Mouse (Mus musculus): ENCODE measurements around the gene Spata13. TPM values are rescaled to one million over a fixed set of nuclear protein-coding genes. Genes with fewer than 3 reads are reported as not detected.

Spata13 gene
- polyA plus RNA-seq, 1 experiment from 2014 or later, result 13.4 TPM

GRCm38 (mm10) chr14:60790103-60790502, 156.3 kb downstream of the Spata13 start:
- WGBS, result 40% methylated on average over 3 of the region's 3 CpGs
- ATAC-seq (ENCODE audit: extremely low read depth, insufficient number of reproducible peaks, low FRiP score, low TSS enrichment), result no peak
- Histone ChIP-seq H3K36me3 (peaks cover 40% of the 10 kb centered on the region), H3K4me2 (no peak overlapping the region), H3K27ac (replicated peaks) (no peak overlapping the region), H3K4me1 (peaks cover 8% of the 10 kb centered on the region), H3K9ac (no peak overlapping the region), H3K27me3 (replicated peaks) (no peaks in the 10 kb centered on the region), H3K4me3 (no peak overlapping the region), H3K9me3 (no peaks in the 10 kb centered on the region)

- H3K9me3 ChIP-seq, result no peaks in the 10 kb centered on the region
- no peak overlapping the region for H3K4me2 ChIP-seq
- WGBS, result 77% methylated on average over 4 of the region's 4 CpGs
- ATAC-seq (ENCODE audit: extremely low read depth, insufficient number of reproducible peaks, low FRiP score, low TSS enrichment), result no peak
- H3K4me1 ChIP-seq, result peaks cover 2% of the 10 kb centered on the region; the same call in 1 of the 2 replicates
- no peak overlapping the region for H3K27ac ChIP-seq (replicated peaks)
- no peaks in the 10 kb centered on the region for H3K27me3 ChIP-seq (replicated peaks)
- peaks cover 56% of the 10 kb centered on the region for H3K36me3 ChIP-seq
- H3K9ac ChIP-seq, result no peak overlapping the region
- no peak overlapping the region for H3K4me3 ChIP-seq
Observed at GRCm38 (mm10) chr14:60796600-60797322, 163.0 kb downstream of the Spata13 start.

- WGBS, result 84% methylated on average over 5 of the region's 5 CpGs
- no peak overlapping the region for H3K4me2 ChIP-seq
- peaks cover 56% of the 10 kb centered on the region for H3K36me3 ChIP-seq
- no peak overlapping the region for H3K27ac ChIP-seq (replicated peaks)
- H3K4me3 ChIP-seq, result no peak overlapping the region
- H3K27me3 ChIP-seq (replicated peaks), result no peaks in the 10 kb centered on the region
- H3K9ac ChIP-seq, result no peak overlapping the region
- ATAC-seq (ENCODE audit: extremely low read depth, insufficient number of reproducible peaks, low FRiP score, low TSS enrichment), result no peak
- peaks cover 2% of the 10 kb centered on the region; the same call in 1 of the 2 replicates for H3K4me1 ChIP-seq
- no peaks in the 10 kb centered on the region for H3K9me3 ChIP-seq
Observed at GRCm38 (mm10) chr14:60797596-60797995, 163.8 kb downstream of the Spata13 start.

- H3K4me3 ChIP-seq, result no peak overlapping the region
- H3K27ac ChIP-seq (replicated peaks), result no peak overlapping the region
- no peaks in the 10 kb centered on the region for H3K27me3 ChIP-seq (replicated peaks)
- H3K4me2 ChIP-seq, result no peak overlapping the region
- peaks cover 67% of the 10 kb centered on the region for H3K36me3 ChIP-seq
- 76% methylated on average over 4 of the region's 4 CpGs for WGBS
- H3K4me1 ChIP-seq, result peaks cover 2% of the 10 kb centered on the region; the same call in 1 of the 2 replicates
- H3K9ac ChIP-seq, result no peak overlapping the region
- no peaks in the 10 kb centered on the region for H3K9me3 ChIP-seq
- ATAC-seq (ENCODE audit: extremely low read depth, insufficient number of reproducible peaks, low FRiP score, low TSS enrichment), result no peak
Observed at GRCm38 (mm10) chr14:60798721-60799120, 164.9 kb downstream of the Spata13 start.

- no peak for ATAC-seq (ENCODE audit: extremely low read depth, insufficient number of reproducible peaks, low FRiP score, low TSS enrichment)
- no peak overlapping the region for H3K4me2 ChIP-seq
- H3K9me3 ChIP-seq, result no peaks in the 10 kb centered on the region
- H3K36me3 ChIP-seq, result peaks cover 73% of the 10 kb centered on the region
- WGBS, result 47% methylated on average over 9 of the region's 9 CpGs
- H3K9ac ChIP-seq, result peak overlapping the region; percentile 60; the same call in 1 of the 2 replicates
- H3K27ac ChIP-seq (replicated peaks), result no peak overlapping the region
- peaks cover 2% of the 10 kb centered on the region; the same call in 1 of the 2 replicates for H3K4me1 ChIP-seq
- H3K27me3 ChIP-seq (replicated peaks), result no peaks in the 10 kb centered on the region
- H3K4me3 ChIP-seq, result no peak overlapping the region
Observed at GRCm38 (mm10) chr14:60799762-60800728, 166.2 kb downstream of the Spata13 start.

GRCm38 (mm10) chr14:60802026-60802425, 168.2 kb downstream of the Spata13 start:
- Histone ChIP-seq H3K27me3 (replicated peaks) (no peaks in the 10 kb centered on the region), H3K4me3 (no peak overlapping the region), H3K9me3 (no peaks in the 10 kb centered on the region), H3K36me3 (peaks cover 59% of the 10 kb centered on the region), H3K9ac (no peak overlapping the region), H3K27ac (replicated peaks) (no peak overlapping the region), H3K4me2 (no peak overlapping the region), H3K4me1 (peaks cover 9% of the 10 kb centered on the region; the same call in 1 of the 2 replicates)
- 89% methylated on average over 13 of the region's 13 CpGs for WGBS
- ATAC-seq (ENCODE audit: extremely low read depth, insufficient number of reproducible peaks, low FRiP score, low TSS enrichment), result no peak

- Histone ChIP-seq H3K27ac (replicated peaks) (no peak overlapping the region), H3K4me1 (peaks cover 7% of the 10 kb centered on the region; the same call in 1 of the 2 replicates), H3K9me3 (no peaks in the 10 kb centered on the region), H3K9ac (no peak overlapping the region), H3K36me3 (peaks cover 41% of the 10 kb centered on the region), H3K27me3 (replicated peaks) (no peaks in the 10 kb centered on the region), H3K4me2 (no peak overlapping the region), H3K4me3 (no peak overlapping the region)
- WGBS, result 93% methylated on average over 9 of the region's 9 CpGs
- no peak for ATAC-seq (ENCODE audit: extremely low read depth, insufficient number of reproducible peaks, low FRiP score, low TSS enrichment)
Observed at GRCm38 (mm10) chr14:60804978-60805377, 171.2 kb downstream of the Spata13 start.

- no peak overlapping the region for H3K4me3 ChIP-seq
Observed at GRCm38 (mm10) chr14:60805871-60806270, 172.1 kb downstream of the Spata13 start.

GRCm38 (mm10) chr14:60806891-60807344, 173.1 kb downstream of the Spata13 start:
- Histone ChIP-seq H3K9ac (peak overlapping the region; percentile 47; the same call in 1 of the 2 replicates), H3K27me3 (replicated peaks) (no peaks in the 10 kb centered on the region), H3K4me2 (no peak overlapping the region), H3K4me3 (no peak overlapping the region), H3K9me3 (no peaks in the 10 kb centered on the region), H3K4me1 (peaks cover 14% of the 10 kb centered on the region), H3K27ac (replicated peaks) (no peak overlapping the region), H3K36me3 (peaks cover 35% of the 10 kb centered on the region)
- 35% methylated on average over 11 of the region's 11 CpGs for WGBS
- ATAC-seq (ENCODE audit: extremely low read depth, insufficient number of reproducible peaks, low FRiP score, low TSS enrichment), result no peak

More at GRCm38 (mm10) chr14:60805871-60806270, 172.1 kb downstream of the Spata13 start:
- Histone ChIP-seq H3K4me1 (peaks cover 6% of the 10 kb centered on the region; the same call in 1 of the 2 replicates), H3K27ac (replicated peaks) (no peak overlapping the region), H3K27me3 (replicated peaks) (no peaks in the 10 kb centered on the region), H3K4me2 (no peak overlapping the region), H3K36me3 (peaks cover 40% of the 10 kb centered on the region), H3K9me3 (no peaks in the 10 kb centered on the region), H3K9ac (no peak overlapping the region)
- 63% methylated on average over 1 of the region's 1 CpGs for WGBS
- ATAC-seq (ENCODE audit: extremely low read depth, insufficient number of reproducible peaks, low FRiP score, low TSS enrichment), result no peak

GRCm38 (mm10) chr14:60809881-60810280, 176.1 kb downstream of the Spata13 start:
- Histone ChIP-seq H3K27me3 (replicated peaks) (no peaks in the 10 kb centered on the region), H3K4me3 (no peak overlapping the region), H3K36me3 (peaks cover 27% of the 10 kb centered on the region), H3K9me3 (no peaks in the 10 kb centered on the region), H3K9ac (no peak overlapping the region), H3K27ac (replicated peaks) (no peak overlapping the region), H3K4me1 (peaks cover 15% of the 10 kb centered on the region), H3K4me2 (no peak overlapping the region)
- ATAC-seq (ENCODE audit: extremely low read depth, insufficient number of reproducible peaks, low FRiP score, low TSS enrichment), result no peak
- WGBS, result 83% methylated on average over 8 of the region's 8 CpGs

- no peak overlapping the region for H3K4me2 ChIP-seq
- H3K36me3 ChIP-seq, result peaks cover 32% of the 10 kb centered on the region
- H3K27me3 ChIP-seq (replicated peaks), result no peaks in the 10 kb centered on the region
- H3K4me3 ChIP-seq, result no peak overlapping the region
- peaks cover 12% of the 10 kb centered on the region for H3K4me1 ChIP-seq
- no peaks in the 10 kb centered on the region for H3K9me3 ChIP-seq
- no peak for ATAC-seq (ENCODE audit: extremely low read depth, insufficient number of reproducible peaks, low FRiP score, low TSS enrichment)
- H3K9ac ChIP-seq, result no peak overlapping the region
- H3K27ac ChIP-seq (replicated peaks), result 0 out of 2 replicates have a peak overlapping the region, but pooled peaks have one; percentile 7
- WGBS, result 49% methylated on average over 4 of the region's 4 CpGs
Observed at GRCm38 (mm10) chr14:60811547-60811946, 177.7 kb downstream of the Spata13 start.
